Mouse (Mus musculus): Measurements from ENCODE around the gene Zfp53.
"Not testable (repeated sequence)": the region's sequence is repeated elsewhere in the genome, so short reads cannot be mapped to it uniquely, and the experiment has no call there.

Zfp53 gene

DNA sequence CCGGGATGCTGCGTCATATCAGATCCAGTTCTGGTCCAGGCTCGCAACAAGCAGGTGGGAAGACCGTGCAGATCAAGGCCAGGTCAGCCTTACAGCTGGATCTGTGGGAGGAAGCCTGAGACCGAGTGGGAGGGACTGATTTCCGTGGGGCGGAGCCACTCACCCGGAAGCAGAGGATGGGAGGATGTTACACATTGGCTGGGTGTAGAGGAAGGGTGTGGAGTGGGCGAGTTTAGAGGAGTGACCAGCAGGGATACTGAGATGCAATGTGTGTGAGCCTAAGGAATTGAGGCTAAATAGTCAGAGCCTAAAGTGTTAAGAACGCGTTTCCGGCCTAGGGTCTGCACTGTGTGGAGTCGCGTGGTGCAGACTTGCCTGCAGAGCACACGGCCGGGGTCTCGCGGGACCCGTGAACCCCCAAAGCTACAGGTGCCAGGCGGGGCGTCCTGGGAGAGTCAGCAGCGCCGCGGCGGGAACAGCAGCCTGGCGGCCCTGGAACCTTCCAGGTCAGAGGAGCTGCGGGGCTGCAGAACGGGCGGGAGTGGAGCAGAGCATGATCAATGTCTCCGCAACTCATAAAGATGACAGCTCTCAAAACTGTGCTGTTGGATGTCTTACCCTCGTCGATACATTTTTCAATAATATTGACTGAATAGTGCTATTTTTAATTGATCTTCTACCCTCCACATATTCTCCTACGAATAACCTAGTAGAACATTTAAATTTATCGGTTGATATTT lies at the start of gene Zfp53:
Gene Zfp53, plus strand, starts transcription at position 239 of the 740 bp plus-strand sequence.
- DNase-seq (ENCODE audit: low spot score in 2 of 2), result peak; percentile 75 to 83

DNA sequence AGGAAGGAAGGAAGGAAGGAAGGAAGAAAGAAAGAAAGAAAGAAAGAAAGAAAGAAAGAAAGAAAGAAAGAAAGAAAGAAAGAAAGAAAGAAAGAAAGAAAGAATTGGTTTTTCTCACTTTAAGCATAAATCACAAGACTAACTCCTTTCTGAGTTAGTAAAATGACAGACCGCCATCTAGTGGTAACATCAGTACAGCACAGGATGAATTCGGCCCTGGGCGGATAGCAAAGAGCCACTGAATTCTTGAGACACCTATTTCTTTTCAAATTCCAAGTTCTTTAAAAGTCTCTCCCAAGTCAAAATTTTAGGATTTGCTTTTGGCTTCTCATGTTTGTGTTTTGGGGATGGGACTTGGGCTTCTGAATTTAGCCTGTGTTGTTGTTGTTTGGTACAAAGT lies 39.1 kb upstream of the Zfp53 start:
- peak; percentile 61 to 62 for DNase-seq (ENCODE audit: low spot score in 2 of 2)

DNA sequence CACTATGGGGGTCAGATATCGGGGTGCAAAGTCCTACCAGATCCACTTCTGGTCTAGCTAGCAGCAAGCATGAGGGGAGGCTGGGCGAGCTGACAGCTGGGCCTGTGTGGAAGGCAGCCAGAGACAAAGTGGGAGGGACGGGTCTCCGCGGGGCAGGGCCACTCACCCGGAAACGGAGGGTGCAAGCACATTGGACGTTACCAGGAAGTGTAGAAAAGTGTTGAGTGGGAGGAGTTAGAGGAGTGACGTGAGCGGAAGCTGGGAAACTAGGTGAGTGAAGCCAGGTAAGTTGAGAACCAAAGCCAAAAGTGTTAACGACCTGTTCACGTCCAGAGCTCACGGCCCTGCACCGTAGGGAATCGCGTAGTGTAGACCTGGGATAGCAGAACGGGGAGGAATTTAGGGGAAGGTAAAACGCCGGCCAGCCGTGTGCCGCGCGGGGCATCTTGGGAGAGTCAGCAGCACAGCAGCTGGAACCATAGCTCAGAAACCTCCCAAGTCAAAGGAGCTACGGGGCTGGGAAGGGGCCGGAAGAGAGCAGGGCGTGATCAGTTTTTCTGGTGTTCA lies 38.6 kb upstream of the Zfp53 start, which contains the start of gene Zfp51:
Gene Zfp51, plus strand, starts transcription at position 237 of the 567 bp plus-strand sequence.
- DNase-seq (ENCODE audit: low spot score in 2 of 2), result peak; percentile 77 to 81

DNA sequence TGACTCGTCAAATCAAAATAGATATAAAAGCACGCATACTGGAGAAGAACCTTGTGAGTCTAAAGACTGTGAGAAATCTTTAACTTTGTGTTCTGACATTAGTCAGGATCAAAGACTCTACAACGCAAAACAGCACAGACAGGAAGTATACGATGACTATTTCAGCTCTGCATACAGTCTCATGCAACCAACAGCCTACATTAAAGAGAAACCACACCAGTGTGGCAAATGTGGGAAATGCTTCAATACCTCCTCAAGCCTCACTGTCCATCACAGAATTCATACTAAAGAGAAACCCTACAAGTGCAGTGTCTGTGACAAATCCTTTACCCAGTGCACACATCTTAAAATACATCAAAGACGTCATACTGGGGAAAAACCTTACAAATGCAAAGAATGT lies 25.2 kb upstream of the Zfp53 start:
- no peak for DNase-seq (ENCODE audit: low spot score in 2 of 2)

DNA sequence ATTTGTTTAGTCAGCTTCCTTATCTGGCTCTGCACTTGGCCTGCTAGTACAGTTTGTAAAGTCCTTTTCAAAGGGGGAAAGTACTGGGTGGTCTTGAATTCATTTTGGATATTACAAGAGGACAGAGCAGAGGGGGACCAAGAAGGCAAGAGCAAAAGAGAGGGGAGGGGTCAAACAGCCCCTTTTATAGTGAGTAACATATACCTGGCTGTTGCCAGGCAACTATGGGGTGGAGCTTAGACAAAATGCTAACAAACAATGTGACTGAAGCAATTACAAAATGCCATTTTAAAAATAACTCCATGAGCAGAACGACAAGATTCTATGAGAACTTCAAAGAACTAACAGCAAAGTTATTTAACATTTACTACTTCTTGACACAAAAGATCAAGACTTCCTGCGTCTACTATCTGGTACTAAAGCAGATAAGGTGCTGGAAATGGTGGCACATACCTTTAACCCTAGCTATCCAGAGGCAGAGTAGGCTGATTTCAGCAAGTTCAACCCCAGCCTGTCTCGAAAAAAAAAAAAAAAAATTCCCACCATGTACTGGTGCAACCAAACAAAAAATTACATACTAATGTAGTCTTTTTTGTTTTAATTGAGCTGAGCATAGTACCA lies 16.7 kb upstream of the Zfp53 start:
- DNase-seq (ENCODE audit: low spot score in 2 of 2), result no peak

DNA sequence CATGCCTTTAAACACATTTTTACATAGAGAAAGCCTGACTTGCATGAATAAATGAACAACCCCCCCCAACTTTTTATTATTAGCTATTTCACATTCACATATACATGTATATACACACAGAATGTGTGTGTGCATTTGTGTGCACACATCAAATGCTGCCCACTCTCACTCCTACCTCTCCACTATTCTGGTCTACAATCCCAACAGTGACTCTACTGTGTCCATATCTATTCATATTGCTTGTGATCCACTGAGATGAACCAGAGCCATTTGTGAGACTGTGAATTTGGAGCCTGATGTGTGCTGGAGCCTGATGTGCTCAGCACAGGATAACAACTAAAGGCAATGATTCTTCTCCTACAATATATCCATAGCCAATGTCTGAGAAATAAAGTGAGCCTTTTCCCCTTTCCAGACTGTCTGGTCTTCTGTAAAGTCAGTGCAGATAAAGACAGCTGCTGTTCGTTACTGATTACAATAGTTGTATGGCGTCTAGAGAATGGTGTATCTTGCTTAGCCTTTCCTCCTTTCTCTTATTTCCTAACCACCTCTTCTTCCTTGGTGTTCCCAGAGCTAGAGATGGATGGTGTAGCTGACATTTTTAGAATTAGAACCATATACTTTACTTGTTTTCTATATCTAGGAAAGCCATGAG lies 16.0 kb upstream of the Zfp53 start:
- no peak for DNase-seq (ENCODE audit: low spot score in 2 of 2)

DNA sequence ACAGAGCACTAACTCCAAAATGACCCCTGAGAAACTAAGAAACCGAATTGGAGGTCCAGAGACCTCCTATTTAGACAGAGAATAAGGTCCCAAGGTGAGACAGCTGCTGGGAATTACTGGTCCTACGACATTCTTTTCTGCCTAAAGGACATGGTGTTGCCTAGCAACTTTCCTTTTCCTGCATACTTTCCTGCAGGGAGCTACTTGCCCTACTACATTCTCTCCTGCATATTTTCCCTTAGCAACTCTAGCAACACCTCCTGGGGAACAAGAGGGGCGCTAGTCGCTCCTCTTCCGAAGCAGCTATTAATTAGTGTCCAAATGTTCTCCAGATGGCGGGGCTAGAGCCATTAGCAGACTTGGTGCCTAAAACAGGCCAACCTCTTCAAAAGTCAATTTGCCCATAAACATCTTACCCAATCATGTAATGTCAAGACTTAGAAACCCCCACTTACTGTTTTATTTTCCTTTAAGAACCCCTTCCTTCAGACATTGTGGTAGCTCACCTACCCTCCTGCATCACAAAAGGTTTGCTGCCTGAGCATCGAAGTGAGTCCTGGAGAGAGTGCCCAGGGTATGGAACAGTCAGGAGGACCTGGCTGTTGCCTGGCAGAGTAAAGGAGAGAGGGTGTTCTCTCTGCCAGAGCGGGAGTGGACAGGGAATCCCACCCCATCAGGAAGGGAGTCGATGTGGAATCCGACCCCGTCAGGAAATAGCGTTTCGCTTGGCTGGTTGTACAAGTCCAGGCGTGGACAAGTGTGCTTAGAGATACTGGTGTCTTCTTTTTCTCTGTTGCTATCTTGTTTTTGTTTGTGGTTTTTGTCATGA lies 15.2 kb upstream of the Zfp53 start:
- DNase-seq (ENCODE audit: low spot score in 2 of 2), result no peak

DNA sequence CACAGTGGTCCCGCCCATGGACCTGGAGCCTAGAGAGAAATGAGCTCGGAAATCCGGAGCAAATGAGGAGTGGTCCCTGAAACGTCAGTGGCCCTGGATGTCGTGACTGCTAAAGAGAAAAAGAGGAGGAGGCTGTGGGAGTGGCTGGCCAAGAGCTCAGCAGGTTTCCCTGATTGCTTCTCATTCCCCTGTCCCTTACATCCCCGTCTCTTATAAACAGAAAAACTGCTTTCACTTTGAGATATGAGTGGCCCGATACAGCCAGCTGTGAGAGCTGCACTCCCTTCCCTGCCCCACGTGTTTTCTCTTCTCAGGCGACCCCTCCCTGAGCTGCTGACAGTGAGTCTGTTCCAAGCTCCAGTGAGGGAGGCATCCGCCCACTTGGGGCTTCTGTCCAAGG lies 14.1 kb upstream of the Zfp53 start:
- not testable (repeated sequence) for DNase-seq (ENCODE audit: low spot score in 2 of 2)

DNA sequence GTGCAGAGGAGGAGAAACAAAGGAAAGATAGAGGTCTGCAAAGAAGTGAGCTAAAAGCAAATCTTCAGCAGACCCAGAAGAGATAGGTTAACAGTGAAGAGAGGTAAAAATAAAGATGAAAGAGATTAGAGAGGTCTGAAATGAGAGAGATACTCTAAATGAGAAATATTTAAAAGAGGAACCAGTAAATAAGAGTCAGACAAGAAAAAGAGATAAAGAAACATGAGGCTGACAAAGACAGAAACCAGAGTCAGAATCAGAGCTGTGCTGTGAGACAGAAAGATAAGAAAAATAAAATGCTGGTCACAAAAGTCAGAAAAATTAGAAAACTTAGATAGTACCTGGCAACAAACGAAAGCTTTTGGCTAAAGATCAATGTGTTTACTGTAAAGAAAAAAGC lies 13.5 kb upstream of the Zfp53 start:
- DNase-seq (ENCODE audit: low spot score in 2 of 2), result not testable (repeated sequence)

DNA sequence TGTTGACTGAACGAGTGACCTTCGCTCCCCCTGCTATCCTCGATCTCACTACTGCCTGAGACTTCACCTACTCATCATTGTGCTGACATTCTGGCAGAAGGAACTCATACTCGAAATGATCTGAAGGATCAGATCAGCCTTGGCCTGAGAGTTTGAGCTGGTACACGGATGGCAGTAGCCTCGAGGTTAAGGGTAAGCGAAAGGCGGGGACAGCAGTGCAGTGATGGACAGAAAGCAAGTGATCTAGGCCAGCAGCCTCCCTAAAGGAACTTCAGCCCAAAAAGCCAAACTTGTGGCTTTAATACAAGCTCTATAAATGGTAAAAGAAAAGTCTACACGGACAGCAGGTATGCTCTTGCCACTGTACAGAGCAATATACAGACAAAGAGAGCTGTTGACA lies 12.4 kb upstream of the Zfp53 start:
- not testable (repeated sequence) for DNase-seq (ENCODE audit: low spot score in 2 of 2)

DNA sequence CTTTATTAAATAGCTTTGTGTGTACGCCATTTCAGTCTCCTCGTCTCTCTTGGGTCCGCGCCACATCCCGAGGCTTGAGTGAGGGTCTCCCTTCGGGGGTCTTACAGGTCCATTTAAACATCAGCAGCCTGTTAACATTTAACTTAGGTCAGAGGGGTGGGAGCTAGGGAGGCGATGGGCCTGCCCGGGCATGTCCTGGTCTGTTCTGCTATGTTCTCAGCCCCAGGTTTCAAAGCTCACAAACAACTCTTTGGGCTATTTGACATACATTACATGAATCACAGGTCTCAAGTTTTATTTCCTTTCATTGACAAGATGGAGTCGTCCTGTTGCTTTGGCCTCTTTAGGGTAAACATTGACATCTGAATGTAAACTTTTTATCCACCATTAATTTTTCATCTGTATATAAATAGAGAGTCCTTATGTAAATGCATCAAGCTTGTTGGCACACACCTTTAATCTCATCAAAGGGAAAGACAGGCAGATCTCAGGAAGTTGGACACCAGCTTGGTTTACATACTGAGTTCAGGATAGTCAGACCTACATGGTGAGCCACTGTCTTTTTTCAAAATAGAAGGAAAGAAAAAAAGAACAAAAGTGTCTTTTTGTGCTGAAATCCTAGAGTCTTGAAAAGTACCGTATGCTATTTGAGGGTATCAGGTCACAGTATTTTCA lies 10.6 kb upstream of the Zfp53 start:
- not testable (repeated sequence) for DNase-seq (ENCODE audit: low spot score in 2 of 2)

DNA sequence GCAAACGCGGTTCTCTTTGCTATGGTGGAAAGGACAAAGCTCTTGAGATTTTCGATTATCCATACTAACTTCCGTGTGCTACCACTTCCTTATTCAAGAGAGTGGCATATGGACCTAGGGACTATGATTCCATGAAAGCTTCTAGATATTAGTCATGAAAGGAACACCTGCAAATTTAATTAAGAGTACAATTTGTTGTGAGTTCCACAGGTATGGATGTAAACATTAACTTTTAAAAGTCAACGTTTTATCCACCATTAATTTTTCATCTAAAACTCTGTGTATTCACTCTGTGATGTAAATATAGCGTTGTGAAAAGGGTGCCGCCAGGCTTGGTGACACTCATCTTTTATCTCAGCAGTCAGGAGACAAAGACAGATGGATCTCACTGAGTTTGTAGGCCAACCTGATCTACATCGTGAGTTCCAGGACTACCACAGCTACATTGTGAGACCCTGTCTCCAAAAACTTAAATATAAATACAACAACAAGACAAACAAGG lies 753 bp downstream of the Zfp53 start:
- no peak for DNase-seq (ENCODE audit: low spot score in 2 of 2)

DNA sequence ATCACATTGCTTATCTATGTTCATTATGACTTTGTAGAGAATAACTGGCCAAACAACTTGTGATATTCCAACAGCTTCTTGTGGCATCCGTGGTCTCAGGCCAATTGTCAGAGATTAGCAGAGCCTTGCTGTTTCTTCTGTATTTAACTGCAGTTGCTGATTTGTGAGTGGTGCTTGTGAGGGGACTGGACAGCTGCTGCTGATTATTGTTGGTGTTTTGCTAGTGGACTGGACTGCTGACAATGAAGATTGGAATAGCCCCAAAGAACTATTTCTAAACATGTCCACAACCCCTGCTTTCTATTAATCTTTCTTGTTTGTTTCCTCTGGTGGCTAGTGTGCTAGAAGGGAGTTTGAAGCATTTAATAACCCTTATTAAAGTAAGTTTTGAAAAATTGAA lies 12.6 kb downstream of the Zfp53 start:
- no peak for DNase-seq (ENCODE audit: low spot score in 2 of 2)

DNA sequence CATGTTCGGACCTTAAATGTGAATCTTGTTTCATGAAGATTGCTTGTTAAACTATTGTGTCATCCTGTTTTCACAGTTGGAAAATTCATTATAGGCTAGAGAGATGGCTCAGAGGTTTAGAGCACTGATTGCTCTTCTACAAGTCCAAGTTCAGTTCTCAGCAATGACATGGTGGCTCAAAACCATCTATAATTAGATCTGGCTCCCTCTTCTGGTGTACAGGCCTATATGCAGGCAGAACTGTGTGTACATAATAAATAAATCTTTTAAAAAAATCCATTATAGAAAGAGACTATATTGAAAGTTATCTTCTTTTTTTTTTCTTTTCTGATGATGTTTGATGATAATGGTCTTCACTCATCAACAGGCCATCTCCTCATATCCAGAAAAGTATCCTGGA lies 15.7 kb downstream of the Zfp53 start:
- no peak for DNase-seq (ENCODE audit: low spot score in 2 of 2)

DNA sequence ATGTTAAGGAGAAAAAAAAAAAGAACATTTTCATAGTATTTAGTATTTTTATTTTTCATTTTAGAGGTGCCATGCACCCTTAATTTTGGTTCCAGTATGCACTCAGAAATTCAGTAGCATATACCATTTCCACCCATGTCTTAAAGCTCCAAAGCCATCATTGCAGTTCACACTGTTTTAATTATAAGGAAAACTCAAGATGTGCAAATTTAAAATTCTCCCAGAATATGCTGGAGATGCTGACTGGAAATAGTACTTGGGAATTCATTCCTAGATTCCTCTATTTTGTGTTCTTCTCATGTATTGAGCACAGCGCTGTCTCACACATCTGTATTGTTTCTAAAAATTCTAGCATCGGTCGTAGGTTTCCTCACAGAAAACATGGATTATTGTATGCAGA lies 17.5 kb downstream of the Zfp53 start:
- DNase-seq (ENCODE audit: low spot score in 2 of 2), result no peak

DNA sequence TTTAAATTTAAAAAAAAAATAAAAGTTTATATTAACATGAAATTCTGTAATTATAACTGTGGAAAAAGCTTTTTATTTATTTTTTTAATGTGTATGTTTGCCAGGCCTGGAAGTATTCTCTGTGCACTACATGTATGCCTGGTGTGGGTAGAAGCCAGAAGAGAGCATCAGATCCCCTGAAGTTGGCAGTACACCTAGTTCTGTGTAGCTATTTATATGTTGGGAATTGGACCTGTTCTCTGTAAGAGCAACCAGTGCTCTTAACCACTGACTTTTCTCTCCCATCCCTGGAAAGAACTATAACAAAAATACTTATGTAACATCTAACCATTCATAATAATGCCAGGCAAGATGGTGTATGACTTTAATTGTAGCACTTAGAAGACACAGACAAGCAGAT lies 21.0 kb downstream of the Zfp53 start:
- no peak for DNase-seq (ENCODE audit: low spot score in 2 of 2)

DNA sequence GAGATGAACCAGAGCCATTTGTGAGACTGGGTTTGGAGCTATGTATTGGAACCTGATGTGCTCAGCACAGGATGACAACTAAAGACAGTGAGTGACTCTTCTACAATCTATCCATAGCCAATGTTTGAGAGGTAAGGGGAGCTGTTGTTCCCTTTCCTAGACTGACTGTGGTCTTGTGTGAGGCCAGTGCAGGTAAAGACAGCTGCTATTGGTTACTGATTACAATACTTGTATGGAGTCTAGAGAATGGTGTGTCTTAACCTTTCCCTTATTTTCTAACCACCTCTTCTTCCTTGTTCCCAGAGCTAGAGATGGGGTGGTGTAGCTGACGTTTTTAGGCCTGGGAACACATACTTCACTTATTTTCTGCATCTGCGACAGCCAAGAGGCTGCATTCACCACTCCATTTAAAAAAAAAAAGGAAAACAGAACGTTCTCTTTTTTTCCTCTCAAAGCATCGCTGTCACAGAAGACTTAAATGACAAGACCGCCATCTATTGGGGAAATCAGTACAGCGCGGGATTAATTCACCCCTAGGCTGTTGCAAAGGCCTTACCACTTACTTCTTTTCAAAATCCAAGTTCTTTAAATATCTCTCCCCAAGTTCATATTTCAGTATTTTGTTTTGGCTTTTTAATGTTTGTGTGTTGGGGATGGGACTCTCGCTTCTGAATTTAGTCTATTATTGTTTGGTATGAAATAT lies 26.8 kb downstream of the Zfp53 start:
- DNase-seq (ENCODE audit: low spot score in 2 of 2), result peak; percentile 53 to 64

DNA sequence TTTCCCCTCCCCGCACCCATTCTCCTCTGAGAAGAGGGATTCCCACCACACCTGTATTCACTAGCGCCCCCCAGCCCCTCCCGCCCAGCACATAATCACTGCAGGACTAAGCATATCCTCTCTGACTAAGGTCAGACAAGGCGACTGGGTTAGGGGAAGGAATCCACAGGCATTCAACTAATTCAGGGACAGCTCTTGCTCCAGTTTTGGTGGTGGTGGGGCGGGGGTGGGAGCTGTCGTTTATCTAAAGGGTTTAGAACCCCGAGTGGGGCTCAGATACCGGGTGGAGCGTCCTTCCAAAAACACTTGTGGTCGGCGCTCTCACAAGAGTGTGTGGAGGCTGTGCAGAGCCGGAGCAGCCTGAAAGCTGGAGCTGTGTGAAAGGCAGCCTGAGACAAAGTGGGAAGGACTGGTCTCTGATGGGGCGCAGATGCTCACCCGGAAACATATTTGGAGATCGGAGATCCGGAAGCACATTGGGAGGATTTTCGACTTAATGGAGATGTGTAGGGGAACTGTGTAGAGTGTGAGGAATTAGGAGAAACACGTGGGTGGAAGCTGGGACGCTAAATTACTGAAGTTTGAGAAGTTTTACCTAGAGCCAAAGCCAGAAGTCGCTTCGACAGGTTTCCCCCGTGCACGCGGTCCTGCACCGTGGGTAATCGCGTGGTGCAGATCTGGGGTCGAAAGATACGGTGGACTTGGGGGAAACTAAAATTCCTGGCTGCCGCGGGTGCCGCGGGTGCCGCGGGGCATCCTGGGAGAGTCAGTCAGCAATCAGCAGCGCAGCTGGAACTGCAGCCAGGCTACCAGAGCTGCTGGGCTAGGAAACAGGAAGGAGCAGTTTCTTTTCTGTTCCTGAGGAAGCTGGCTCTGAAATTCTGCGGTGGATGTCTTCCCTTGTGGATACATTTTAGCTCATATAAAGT lies 27.7 kb downstream of the Zfp53 start:
- peak; percentile 45 to 61 for DNase-seq (ENCODE audit: low spot score in 2 of 2)

DNA sequence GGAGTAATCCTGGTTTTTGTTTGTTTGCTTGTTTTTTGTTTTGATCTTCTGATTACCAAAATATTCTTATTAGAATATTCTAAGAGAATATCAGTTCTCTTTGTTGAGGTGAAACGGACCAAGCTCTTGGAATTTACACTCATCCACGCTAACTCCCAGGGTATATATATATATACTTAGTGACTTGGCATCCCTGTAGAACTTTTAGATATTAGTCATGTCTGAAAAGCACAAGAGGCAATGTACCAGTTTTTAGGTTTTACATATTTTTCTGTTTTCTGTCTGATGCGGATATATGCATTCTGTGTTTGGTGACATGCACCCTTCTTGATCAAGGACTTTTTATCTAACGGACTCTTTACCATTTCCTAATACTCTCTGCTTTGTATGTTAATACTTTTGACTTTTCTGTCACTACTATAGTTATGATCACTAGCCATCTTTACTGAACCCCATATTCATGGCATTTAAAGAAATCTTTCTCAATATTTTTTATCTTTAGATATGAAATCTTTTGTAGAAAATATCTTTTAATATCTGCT lies 28.4 kb downstream of the Zfp53 start:
- no peak for DNase-seq (ENCODE audit: low spot score in 2 of 2)

All from right cerebral cortex, postnatal 36 days (tissue).